Mouse (Mus musculus) left cerebral cortex, postnatal 25 days (tissue): Measurements from ENCODE around the gene Myzap. TPM values are rescaled to one million over a fixed set of nuclear protein-coding genes. Genes with fewer than 3 reads are reported as not detected.
A peak's percentile ranks its signal among the peaks of the same experiment; 100 is the strongest.
"Not testable (repeated sequence)": the region's sequence is repeated elsewhere in the genome, so short reads cannot be mapped to it uniquely, and the experiment has no call there.

Source experiments
- DNase-seq, 2 experiments: peaks; one replicate each; pipeline ENCODE4 v3.0.0; 2022; ENCODE audit warnings: low spot score in 2 of 2, mixed read lengths in 1 of 2
- intact Hi-C: fragments of 180-260 bp; cut with DNase I; formaldehyde crosslinking; loops from one replicate; pipeline ENCODE4 v1.15.1; 2025
- total RNA-seq, 2 experiments: library from RNA; stranded (reverse); gene quantifications; 2 replicates each; pipeline ENCODE4 v1.2.3; 2021

Myzap gene
- total RNA-seq, 2 experiments from 2014 or later: 1.6 TPM

DNA sequence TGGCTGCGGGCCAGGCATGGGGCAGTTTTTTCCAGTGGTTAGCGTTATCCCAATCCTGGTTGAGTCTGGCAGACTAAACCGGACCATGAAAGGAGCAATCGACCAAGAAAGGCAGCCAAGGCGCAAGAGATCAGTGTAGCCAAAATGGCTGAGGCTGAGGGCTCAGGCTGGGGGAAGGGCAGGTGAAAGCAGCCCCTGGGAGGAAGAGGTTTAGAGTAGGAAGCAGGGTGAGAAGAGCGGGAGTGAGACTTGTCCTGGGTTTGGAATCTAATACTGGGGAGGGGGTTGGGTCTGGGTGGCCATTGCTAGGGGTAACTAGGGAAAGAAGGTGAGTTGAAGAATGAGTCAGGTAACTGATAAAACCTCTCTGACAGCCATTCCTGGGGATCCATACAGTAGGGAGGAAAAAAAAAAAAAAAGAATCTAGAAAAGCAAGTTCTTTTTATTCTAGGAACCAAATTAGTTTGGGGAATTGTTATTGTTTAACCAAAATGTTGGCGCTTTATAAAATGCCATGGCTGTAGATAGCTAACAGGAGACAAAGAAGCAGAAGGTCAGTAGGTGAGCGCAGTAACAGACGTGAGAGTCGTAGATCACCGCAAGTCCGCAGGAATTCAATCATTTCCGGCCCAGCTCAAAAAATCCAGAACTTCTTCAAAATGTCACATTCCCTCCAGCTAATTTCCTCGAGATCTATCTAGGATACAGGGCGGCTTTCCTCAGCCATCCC lies 99.7 kb downstream of the Myzap start:
- intact Hi-C loops: no loop called here
- no peak for DNase-seq

DNA sequence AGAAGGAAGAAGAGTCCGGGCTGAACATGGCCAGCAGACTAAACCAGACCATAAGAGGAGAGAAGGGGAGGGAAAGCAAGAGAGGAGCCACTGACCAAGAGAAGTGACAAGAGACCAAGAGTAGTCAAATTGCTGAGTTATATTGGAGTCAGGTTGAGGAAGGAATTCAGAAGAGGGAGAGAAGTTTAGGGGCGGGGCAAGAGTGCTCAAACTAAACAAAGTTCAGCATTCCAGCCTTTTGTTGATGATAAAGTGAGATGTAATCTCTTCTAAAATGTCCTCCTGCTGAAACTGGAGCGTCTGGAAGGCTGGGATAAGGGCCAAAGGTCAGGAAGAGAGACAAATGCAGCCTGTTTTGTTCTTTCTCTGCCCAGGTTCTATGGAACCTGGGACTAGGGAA lies 102.1 kb downstream of the Myzap start:
- no peak for DNase-seq
- intact Hi-C loops: no loop called here

DNA sequence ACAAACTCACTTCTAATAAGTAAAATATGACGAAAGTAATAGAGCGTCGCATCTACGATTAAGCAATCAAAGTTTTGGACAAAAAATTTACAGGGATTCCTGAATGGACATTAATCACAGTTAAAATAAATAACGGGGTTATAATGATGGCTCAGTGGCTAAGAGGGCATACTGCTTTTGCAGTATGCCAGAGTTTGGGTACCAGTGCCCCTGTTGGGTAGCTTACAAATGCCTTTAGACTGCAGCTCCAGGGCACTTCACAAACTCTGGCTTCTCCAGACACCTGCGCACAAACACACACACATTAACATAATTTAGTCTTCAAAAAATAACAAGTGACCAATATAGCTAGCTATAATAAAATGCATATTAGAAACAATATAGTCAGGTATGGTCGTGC lies 106.0 kb downstream of the Myzap start:
- intact Hi-C loops: no loop called here
- DNase-seq: no peak

DNA sequence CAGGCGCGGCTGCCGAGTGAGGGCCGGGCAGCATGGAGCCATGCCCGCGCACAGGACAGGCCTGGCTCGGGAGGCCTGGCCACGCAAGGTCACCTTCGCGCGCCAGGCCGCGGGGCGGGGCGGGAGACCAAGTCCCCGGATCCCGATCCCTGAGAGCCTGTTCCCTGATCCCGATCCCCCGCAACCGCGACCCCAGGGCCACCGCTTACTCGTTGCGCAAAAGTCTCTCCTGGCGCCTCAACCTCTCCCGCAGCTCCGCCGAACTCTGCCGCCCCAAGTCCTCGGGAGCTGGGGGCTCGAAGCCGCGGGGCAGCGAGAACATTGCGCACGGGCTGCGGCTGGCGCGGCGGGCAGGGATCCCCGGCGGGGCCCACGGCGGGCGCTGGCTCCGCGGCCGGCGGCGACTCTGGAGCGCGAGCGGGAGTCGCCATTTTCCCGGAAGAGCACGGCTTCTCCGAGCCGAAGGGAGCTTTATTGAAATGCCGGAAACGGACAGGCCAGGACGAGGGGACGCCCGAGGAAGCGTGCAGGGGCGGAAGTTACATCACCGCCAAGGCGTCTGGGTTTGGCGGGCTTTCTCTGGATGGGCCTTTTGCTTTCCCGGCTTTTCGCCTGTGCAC lies 106.6 kb downstream of the Myzap start, which contains the start of gene Polr2m:
Gene Polr2m, minus strand, starts transcription at position 461 of the 620 bp plus-strand sequence.
- intact Hi-C loops: no loop called here
- DNase-seq: peak; percentile 90 to 96

DNA sequence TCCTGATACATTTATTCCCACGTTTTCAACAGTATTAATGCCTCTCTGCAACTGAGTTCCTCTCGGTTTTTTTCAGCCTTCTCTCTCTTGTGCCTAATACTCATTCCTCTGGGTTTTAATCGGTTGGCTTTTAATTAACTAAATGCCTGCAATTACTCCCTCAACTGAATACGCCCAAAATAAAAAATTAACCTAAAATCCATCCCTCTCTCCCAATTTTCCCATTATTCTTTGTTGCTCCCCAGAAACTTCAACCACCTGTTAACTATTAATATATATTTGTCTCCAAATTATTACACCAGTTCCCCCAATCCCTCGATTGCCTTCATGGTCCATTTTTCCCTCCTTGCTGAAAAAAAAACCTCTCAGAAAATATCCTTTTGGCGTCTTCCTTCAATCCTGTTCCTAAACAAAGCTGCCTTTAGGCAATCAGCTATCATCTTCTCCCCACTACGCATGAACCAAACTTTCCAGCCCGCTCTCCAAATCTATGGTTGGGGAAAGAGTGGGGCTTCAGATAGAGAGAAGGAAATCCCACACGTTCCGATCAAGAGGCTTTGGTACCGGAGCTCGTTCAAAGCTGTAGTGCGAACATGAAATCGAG lies 107.2 kb downstream of the Myzap start:
- intact Hi-C loops: no loop called here

DNA sequence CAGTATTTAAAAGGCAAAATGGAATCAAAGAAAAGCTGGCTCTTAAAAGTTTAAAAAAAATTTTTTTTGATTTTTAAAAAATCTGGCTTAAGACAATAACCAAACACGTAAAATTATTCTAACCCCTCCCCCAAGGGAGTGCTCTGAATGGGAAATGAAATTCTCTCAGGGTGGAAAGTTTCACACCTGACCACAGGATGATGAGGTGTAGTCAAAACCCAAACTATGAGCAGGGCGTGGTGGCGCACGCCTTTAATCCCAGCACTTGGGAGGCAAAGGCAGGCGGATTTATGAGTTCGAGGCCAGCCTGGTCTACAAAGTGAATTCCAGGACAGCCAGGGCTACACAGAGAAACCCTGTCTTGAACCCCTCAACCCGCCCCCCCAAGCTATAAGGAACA lies 108.3 kb downstream of the Myzap start:
- DNase-seq, intact Hi-C loops: not testable (repeated sequence)

More for the DNA sequence above, 107.2 kb downstream of the Myzap start:
- DNase-seq: peak in 1 of 2 experiments; percentile 42

DNA sequence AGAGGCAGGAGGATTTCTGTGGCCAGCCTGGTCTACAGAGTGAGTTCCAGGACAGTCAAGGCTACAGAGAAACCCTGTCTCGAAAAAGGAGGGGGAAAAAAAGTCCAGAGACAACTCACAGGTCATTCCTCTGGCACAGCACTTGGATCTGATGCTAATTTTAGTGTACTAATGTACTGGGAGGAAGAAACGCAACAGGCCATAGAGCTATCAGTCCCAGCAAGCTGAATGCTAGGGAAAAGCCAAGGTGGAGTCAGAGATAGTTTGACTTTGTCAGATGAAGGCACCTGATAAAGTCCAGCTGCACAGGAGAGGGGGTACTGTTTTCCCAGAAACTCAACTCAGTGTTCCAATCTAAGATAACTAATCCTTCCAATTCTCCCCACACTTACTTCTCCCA lies 111.9 kb downstream of the Myzap start:
- intact Hi-C loops: no loop called here
- DNase-seq: no peak

DNA sequence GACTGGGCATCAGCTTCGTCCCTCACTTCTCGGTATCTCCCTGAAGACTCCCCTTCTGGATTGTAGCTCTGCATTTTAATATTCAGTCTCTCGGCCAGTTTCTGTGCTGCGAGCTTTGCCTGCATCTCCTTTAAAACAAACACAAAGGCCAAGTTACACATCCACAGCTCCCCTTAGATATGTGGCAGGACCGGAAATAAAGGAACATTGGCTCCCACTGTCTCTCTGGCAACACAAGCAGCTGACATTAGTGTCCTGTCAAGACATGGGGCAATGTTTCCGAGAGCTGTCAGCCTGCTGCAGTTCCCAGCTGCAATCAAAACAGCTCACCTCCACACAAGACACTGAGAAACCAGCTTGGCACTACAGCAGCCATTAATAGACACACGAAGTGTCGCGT lies 112.7 kb downstream of the Myzap start:
- intact Hi-C loops: no loop called here
- no peak for DNase-seq

DNA sequence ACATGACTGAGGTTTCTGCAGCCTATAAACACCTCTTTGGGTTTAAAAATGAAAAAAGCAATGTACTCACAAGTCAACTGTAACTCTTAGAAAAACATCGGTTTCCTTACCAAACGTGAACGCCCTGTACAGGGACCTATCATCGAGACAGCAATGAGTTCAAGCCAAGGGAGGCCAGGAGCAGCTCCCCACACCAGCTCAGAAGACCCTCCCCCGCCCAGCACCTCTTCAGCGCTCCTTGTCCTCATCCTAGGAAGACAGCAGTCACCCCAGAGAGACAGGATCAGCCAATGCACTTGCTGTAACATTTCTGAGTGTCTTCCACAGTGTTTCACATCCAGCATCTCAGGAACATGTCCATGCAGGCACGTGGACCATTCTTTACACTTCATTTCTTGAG lies 113.6 kb downstream of the Myzap start:
- no peak for DNase-seq
- intact Hi-C loops: no loop called here

DNA sequence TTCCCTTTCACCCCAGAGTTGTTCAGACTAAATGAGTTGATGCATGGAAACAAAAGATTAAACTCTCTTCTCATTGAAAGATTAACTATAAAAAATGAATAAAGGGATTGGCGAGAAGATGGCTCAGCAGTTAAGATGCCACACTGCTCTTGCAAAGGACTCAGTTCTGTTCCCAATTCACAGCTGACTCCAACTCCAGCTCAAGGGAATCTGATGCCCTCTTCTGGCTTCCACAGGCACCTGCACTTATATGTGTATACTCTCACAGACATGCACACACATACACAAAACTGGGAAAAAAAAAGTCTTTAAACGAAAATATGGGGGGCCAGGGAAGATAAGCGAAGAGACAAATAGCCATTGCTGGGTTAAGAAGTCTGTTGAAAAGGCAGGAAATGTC lies 115.6 kb downstream of the Myzap start:
- no peak for DNase-seq
- intact Hi-C loops: no loop called here

DNA sequence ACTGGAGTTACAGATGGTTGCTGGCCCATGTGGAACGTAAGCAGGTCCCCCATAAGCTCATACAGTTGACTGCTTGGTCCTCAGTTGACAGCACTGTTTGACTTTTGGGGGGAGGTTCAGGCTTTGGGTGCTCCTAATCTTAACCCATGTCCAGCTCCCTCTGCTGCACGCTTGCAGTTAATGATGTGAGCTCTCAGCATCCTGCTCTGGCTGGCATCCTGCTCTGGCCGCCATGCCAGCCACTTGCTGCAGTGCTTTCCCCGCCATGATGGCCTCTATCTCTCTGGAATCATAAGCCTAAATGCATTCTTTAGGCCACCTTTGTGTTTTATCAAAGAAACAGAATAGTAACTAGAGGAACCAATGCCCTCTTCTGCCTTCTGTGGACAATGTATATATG lies 116.6 kb downstream of the Myzap start:
- intact Hi-C loops: no loop called here
- DNase-seq: no peak

DNA sequence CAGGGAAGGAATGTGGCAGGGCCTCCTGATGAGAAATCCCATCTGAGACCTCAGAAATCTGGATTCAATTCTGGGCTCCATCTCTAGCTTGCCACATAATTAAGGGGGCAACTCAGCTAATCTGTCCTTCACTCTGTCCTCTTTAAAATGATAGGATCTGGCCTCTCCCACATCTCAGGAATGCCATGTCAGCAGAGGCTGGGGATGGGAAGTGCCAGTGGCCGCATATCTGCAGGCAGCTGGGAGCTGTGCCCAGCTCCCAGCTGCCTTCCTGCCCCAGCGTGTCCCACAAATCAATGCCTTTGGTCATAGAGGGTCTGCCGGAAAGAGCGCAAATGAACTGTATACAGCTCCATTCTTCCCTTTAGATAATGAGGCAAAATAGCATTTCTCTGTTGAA lies 124.7 kb downstream of the Myzap start:
- no peak for DNase-seq
- intact Hi-C loops: no loop called here

DNA sequence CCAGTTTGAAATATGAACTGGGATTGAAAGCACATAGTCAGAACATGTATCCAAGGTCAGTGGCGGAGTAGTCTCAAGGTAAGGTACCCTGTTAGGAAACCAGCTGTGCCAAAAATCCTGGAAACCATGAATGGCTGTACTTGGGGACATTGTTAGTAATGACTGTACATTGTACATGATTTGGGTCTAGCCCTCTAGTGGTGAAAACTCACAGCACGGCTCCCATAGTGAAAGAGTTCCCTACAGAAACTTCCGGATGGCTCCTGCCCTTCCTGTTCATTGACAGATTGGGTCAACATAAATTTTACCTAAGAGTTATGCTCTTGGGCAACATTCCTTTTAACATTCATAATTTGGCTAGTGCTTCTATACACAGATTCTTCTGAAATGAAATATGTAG lies 126.0 kb downstream of the Myzap start:
- intact Hi-C loops: no loop called here
- DNase-seq: peak in 1 of 2 experiments; percentile 22

DNA sequence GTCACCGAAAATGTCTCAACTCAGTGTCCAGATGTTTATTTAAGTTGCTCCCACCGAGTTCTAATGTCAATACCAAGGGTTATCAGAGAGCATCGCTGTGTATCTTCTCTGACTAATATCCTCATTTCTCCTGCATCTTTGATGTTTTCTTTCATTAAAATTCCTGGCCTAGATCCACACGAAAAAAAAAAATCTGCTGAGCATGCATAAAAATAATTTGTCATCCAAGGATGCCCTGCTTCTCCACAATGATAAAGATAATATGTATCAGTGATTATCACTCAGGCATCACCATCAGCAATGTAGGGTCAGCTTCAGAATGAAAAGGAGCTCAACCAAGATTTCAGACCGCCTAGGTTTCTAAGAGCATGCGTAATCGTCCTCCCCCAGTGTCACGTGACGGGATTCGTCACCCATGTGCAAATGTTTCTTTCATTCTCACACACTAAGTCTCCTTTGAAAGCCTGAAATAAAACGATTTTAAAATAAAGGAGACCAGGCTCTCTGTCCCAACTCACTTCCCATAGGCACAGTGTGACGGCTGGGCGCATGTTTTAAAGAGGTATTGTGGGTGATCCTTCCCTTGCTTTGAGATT lies 129.0 kb downstream of the Myzap start:
- intact Hi-C loops: loop anchor here (5.0 kb wide), 1 partner anchor 106 kb away; no protein-coding TSS in a partner anchor
- no peak for DNase-seq

DNA sequence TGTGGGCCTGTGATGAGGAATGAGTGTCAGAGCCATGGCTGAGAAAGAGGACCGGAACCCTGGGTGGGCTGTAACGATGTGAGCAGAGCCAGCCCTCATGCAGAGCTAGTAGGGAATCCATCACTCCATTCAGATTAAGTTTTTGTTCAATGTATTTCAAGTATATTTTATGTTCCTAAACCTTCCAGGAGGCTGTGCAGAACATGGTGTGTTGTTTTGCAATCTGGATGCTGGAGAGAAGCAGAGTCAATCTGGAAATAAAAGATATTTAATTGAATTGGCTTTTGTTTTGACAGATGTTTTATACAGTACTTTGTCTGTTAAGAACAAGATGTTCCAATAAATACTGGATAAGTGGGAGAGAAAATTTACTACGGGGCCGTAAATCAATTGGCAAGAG lies 135.4 kb downstream of the Myzap start:
- intact Hi-C loops: no loop called here
- no peak for DNase-seq

Other genes starting within 250 kb of the Myzap start
- 100 to 1,000 TPM; 192 to 208 TPM for gene Polr2m, start 106.4 kb downstream of the Myzap start, total RNA-seq
- 10 to 100 TPM; 10.1 to 10.6 TPM for gene Cgnl1, start 179.2 kb upstream of the Myzap start, total RNA-seq